Mouse (Mus musculus) spleen, adult 18-20 months (tissue): ENCODE measurements around the gene Wdfy2.

Experiments used
- DNase-seq, 2 experiments: peaks; one replicate each; pipeline ENCODE4 v3.0.0; 2022; ENCODE audit warnings: mixed read lengths in 2 of 2

Wdfy2 gene

GRCm38 (mm10) chr14:62936631-62937380, 99.3 kb downstream of the Wdfy2 start:
- DNase-seq: no peak

GRCm38 (mm10) chr14:62937675-62938074, 100.2 kb downstream of the Wdfy2 start:
- no peak for DNase-seq

GRCm38 (mm10) chr14:62939435-62939834, 102.0 kb downstream of the Wdfy2 start:
- no peak for DNase-seq

GRCm38 (mm10) chr14:62940383-62941074, 103.1 kb downstream of the Wdfy2 start:
- DNase-seq: peak; percentile 42 to 54

- no peak for DNase-seq
These were observed 109.3 kb downstream of the Wdfy2 start for GRCm38 (mm10) chr14:62946794-62947193.

GRCm38 (mm10) chr14:62956091-62956490, 118.6 kb downstream of the Wdfy2 start:
- no peak for DNase-seq

GRCm38 (mm10) chr14:62963632-62964031, 126.2 kb downstream of the Wdfy2 start:
- DNase-seq: no peak

GRCm38 (mm10) chr14:62965342-62965741, 127.9 kb downstream of the Wdfy2 start:
- no peak for DNase-seq

- no peak for DNase-seq
These were observed 128.5 kb downstream of the Wdfy2 start for GRCm38 (mm10) chr14:62965811-62966520.

- peak; percentile 16 to 64 for DNase-seq
These were observed 137.6 kb downstream of the Wdfy2 start for GRCm38 (mm10) chr14:62975046-62975445.

- no peak for DNase-seq
These were observed 142.3 kb downstream of the Wdfy2 start for GRCm38 (mm10) chr14:62979815-62980214.

- DNase-seq: no peak
These were observed 146.9 kb downstream of the Wdfy2 start, which contains the start of gene Defb48 for GRCm38 (mm10) chr14:62984410-62984809. Gene Defb48, minus strand, starts transcription at chr14:62984510.

- no peak for DNase-seq
These were observed 153.8 kb downstream of the Wdfy2 start for GRCm38 (mm10) chr14:62991271-62991670.

- DNase-seq: no peak
These were observed 154.5 kb downstream of the Wdfy2 start for GRCm38 (mm10) chr14:62991849-62992510.

- no peak for DNase-seq
These were observed 160.3 kb downstream of the Wdfy2 start, which contains the start of gene Defb47 for GRCm38 (mm10) chr14:62997777-62998176. Gene Defb47, plus strand, starts transcription at chr14:62998077.

GRCm38 (mm10) chr14:62998977-62999376, 161.5 kb downstream of the Wdfy2 start:
- DNase-seq: no peak

GRCm38 (mm10) chr14:63002588-63002987, 165.1 kb downstream of the Wdfy2 start:
- DNase-seq: no peak
